Mouse (Mus musculus): ENCODE data around the gene Gstp1. TPM values are rescaled to one million over a fixed set of nuclear protein-coding genes. Genes with fewer than 3 reads are reported as not detected.

The Gstp1 gene
- total RNA-seq, 2 experiments from 2014 or later, result 264 to 267 TPM

Other genes starting within 250 kb of the Gstp1 start
- gene Chka, start 186.2 kb downstream of the Gstp1 start, total RNA-seq (2021), result 100 to 1,000 TPM in 1 of 2 experiments, 10 to 100 TPM in 1; 98.8 to 100 TPM
- 10 to 100 TPM; 15.4 to 20.2 TPM for gene Tcirg1, start 130.9 kb downstream of the Gstp1 start, total RNA-seq (2021)
- gene Ndufs8, start 125.2 kb downstream of the Gstp1 start, total RNA-seq (2021), result 100 to 1,000 TPM; 130 TPM
- 1 to 10 TPM; 2.8 TPM for gene Aldh3b1, start 108.2 kb downstream of the Gstp1 start, total RNA-seq (2021)
- 10 to 100 TPM; 17.1 to 18.1 TPM for gene Unc93b1, start 102.8 kb downstream of the Gstp1 start, total RNA-seq (2021)
- gene Aldh3b3, start 79.3 kb downstream of the Gstp1 start, total RNA-seq (2021), result not detected
- gene Aldh3b2, start 65.7 kb downstream of the Gstp1 start, total RNA-seq (2021), result 1 to 10 TPM in 1 of 2 experiments, under 1 TPM in 1; 0.98 to 1.9 TPM
- 1 to 10 TPM; 2.0 to 2.3 TPM for gene Acy3, start 51.4 kb downstream of the Gstp1 start, total RNA-seq (2021)
- not detected for gene Tbx10, start 45.2 kb downstream of the Gstp1 start, total RNA-seq (2021)
- 10 to 100 TPM; 12.3 to 12.5 TPM for gene Nudt8, start 37.4 kb downstream of the Gstp1 start, total RNA-seq (2021)
- 1 to 10 TPM; 1.5 to 2.2 TPM for gene Gm49405, start 37.4 kb downstream of the Gstp1 start, total RNA-seq (2021)
- 1 to 10 TPM; 2.3 to 3.0 TPM for gene Doc2g, start 34.7 kb downstream of the Gstp1 start, total RNA-seq (2021)
- 100 to 1,000 TPM; 234 to 250 TPM for gene Ndufv1, start 25.2 kb downstream of the Gstp1 start, total RNA-seq (2021)
- 10 to 100 TPM; 25.9 to 48.3 TPM for gene Gstp2, start 8.0 kb upstream of the Gstp1 start, total RNA-seq (2021)
- not detected for gene Gstp3, start 21.6 kb upstream of the Gstp1 start, total RNA-seq (2021)
- gene Cabp2, start 43.6 kb upstream of the Gstp1 start, total RNA-seq (2021), result not detected
- gene Cdk2ap2, start 59.2 kb upstream of the Gstp1 start, total RNA-seq (2021), result 10 to 100 TPM; 25.0 to 34.1 TPM
- gene Pitpnm1, start 62.0 kb upstream of the Gstp1 start, total RNA-seq (2021), result 100 to 1,000 TPM; 192 to 214 TPM
- gene Aip, start 87.9 kb upstream of the Gstp1 start, total RNA-seq (2021), result 10 to 100 TPM; 73.9 to 83.2 TPM
- not detected for gene Gpr152, start 101.8 kb upstream of the Gstp1 start, total RNA-seq (2021)
- not detected for gene Cabp4, start 106.0 kb upstream of the Gstp1 start, total RNA-seq (2021)
- 100 to 1,000 TPM in 1 of 2 experiments, 10 to 100 TPM in 1; 91.1 to 102 TPM for gene Coro1b, start 110.6 kb upstream of the Gstp1 start, total RNA-seq (2021)
- gene Ptprcap, start 115.6 kb upstream of the Gstp1 start, total RNA-seq (2021), result 1 to 10 TPM in 1 of 2 experiments, under 1 TPM in 1; 0.99 to 2.5 TPM
- 10 to 100 TPM; 32.6 to 40.9 TPM for gene Rps6kb2, start 125.4 kb upstream of the Gstp1 start, total RNA-seq (2021)
- 1 to 10 TPM; 4.0 to 4.9 TPM for gene Carns1, start 137.5 kb upstream of the Gstp1 start, total RNA-seq (2021)
- 1 to 10 TPM in 1 of 2 experiments, under 1 TPM in 1; 0.74 to 1.8 TPM for gene Tbc1d10c, start 153.3 kb upstream of the Gstp1 start, total RNA-seq (2021)
- 100 to 1,000 TPM; 281 TPM for gene Ppp1ca, start 154.1 kb upstream of the Gstp1 start, total RNA-seq (2021)
- 1 to 10 TPM; 6.6 to 6.7 TPM for gene Rad9a, start 163.7 kb upstream of the Gstp1 start, total RNA-seq (2021)
- gene Clcf1, start 176.3 kb upstream of the Gstp1 start, total RNA-seq (2021), result under 1 TPM; 0.88 to 0.90 TPM
- not detected for gene AC109138.7, start 176.4 kb upstream of the Gstp1 start, total RNA-seq (2021)
- 10 to 100 TPM; 11.9 to 13.5 TPM for gene Pold4, start 193.9 kb upstream of the Gstp1 start, total RNA-seq (2021)
- gene Ssh3, start 231.2 kb upstream of the Gstp1 start, total RNA-seq (2021), result 10 to 100 TPM; 51.6 to 55.7 TPM
- gene Ankrd13d, start 245.2 kb upstream of the Gstp1 start, total RNA-seq (2021), result 10 to 100 TPM; 70.3 to 81.8 TPM

Data from layer of hippocampus, postnatal 14 days (tissue).